Mouse (Mus musculus) embryonic facial prominence, embryonic 14.5 days (tissue): ENCODE results near the gene St8sia1. TPM values are rescaled to one million over a fixed set of nuclear protein-coding genes. Genes with fewer than 3 reads are reported as not detected.
A peak's percentile ranks its signal among the peaks of the same experiment; 100 is the strongest.

Experiments used
- ATAC-seq: fragments of 200-750 bp; cut with Nextera tagmentation; 2 replicates; pipeline ENCODE4 v1.8.0; 2017; ENCODE audit warnings: low read depth, moderate number of reproducible peaks, moderate TSS enrichment
- DNase-seq: peaks from one replicate; pipeline ENCODE4 v3.0.0-alpha.2; 2015; ENCODE audit warnings: low spot score
- H3K27ac ChIP-seq: fragments of 300-500 bp; sonication (generic); replicated peaks from 2 replicates; pipeline ENCODE4 v1.5.1; 2014; ENCODE audit warnings: low read depth, mild to moderate bottlenecking, low read length, moderate library complexity
- H3K27me3 ChIP-seq: fragments of 300-500 bp; sonication (generic); replicated peaks from 2 replicates; pipeline ENCODE4 v1.6.1; 2014; ENCODE audit warnings: low read length; ENCODE audit not compliant: control insufficient read depth, insufficient read depth
- H3K36me3 ChIP-seq: fragments of 300-500 bp; sonication (generic); 2 replicates; pipeline ENCODE4 v1.6.1; 2014; ENCODE audit warnings: low read length, mixed read lengths; ENCODE audit not compliant: control insufficient read depth, insufficient read depth
- H3K4me1 ChIP-seq: fragments of 300-500 bp; sonication (generic); 2 replicates; pipeline ENCODE4 v1.6.1; 2014; ENCODE audit warnings: antibody characterized with exemption, low read length; ENCODE audit not compliant: control insufficient read depth, insufficient read depth
- H3K4me2 ChIP-seq: fragments of 300-500 bp; sonication (generic); 2 replicates; pipeline ENCODE4 v1.6.1; 2014; ENCODE audit warnings: low read depth, mild to moderate bottlenecking, low read length, moderate library complexity, mixed read lengths
- H3K4me3 ChIP-seq: fragments of 300-500 bp; sonication (generic); 2 replicates; pipeline ENCODE4 v1.5.1; 2014; ENCODE audit warnings: low read depth, mild to moderate bottlenecking, low read length
- H3K9ac ChIP-seq: fragments of 300-500 bp; sonication (generic); 2 replicates; pipeline ENCODE4 v1.6.1; 2014; ENCODE audit warnings: low read depth, mild to moderate bottlenecking, low read length, moderate library complexity, mixed read lengths
- H3K9me3 ChIP-seq: fragments of 300-500 bp; sonication (generic); 2 replicates; pipeline ENCODE4 v1.6.1; 2016; ENCODE audit warnings: low read length; ENCODE audit not compliant: control insufficient read depth
- WGBS: fragments of 180-500 bp; shearing (Covaris S2); extraction: QIAGEN DNeasy Blood & Tissue Kit; methylation state at CpG from one replicate; pipeline ENCODE4 v1.1.7; 2014; 5-methylcytosine and 5-hydroxymethylcytosine counted together
- polyA plus RNA-seq: library from polyadenylated mRNA; unstranded; fragments of >200 nt; fragmentation: Nextera tagmentation; extraction: Ambion mirVana; gene quantifications from 2 replicates; pipeline ENCODE4 v1.2.1, GENCODE M21; 2014

St8sia1 gene
- polyA plus RNA-seq, 1 experiment from 2014 or later: 1.8 TPM

DNA sequence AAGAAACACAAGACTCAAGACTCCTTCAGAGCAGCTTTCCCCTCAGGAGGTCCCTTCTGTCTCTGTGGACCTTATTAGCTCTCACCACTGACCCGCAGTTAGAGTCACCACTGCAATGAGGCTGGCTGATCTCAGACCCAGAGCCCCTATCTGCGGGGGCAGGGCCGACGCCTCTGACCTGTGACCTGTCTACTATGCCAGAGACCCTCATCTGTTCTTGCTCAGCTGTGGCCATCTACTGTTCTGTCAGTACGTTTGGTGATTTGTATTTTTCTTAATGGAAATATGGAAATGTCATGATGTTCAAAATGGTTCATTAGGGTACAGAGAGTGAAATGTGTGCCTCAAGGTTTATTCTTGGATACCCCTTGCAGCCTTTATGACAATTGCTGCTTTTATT lies 114.9 kb downstream of the St8sia1 start:
- 50% methylated on average over 5 of the region's 5 CpGs for WGBS
- ATAC-seq (no peak), DNase-seq (no peak)

DNA sequence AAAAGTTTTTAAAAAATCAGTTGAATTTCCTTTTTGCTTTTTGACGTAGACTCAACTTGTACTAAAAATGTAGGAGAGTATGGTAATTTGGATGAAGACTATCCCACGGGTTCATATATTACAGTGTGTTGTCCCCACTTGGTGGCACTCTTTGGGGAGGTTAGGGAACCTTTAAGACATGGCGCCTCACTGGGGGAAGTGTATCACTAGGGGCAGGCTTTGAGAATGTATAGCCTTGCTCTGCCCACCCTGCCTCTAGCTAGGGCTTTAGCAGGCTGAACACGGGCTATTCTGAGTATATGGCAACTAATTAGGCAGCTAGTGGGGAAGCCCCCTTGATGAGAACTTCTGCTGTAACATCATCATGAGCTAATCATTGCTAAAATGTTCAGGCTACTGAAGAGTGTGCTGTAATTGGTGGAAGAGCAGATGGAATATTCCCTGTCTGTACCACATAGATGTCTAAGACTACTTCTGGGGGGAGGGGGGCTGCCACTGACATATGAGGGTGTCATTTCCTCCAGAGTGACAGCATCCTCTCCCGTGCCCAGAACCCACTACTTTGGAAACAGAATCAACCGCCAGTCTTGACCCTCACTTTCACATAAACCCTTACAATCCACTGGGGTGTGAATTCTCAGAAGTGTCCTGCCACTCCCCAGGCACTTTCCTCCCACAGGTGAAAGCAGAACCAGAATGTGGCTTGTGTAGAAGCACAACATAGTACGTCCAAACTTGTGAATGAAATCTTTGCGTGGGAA lies 116.2 kb downstream of the St8sia1 start:
- no peak overlapping the region for H3K27ac ChIP-seq
- 82% methylated on average over 8 of the region's 8 CpGs for WGBS
- no peaks in the 10 kb centered on the region for H3K36me3 ChIP-seq
- H3K27me3 ChIP-seq: no peaks in the 10 kb centered on the region
- no peak overlapping the region for H3K4me2 ChIP-seq
- H3K9ac ChIP-seq: no peak overlapping the region
- no peaks in the 10 kb centered on the region for H3K9me3 ChIP-seq
- H3K4me3 ChIP-seq: no peak overlapping the region
- DNase-seq: no peak
- H3K4me1 ChIP-seq: no peaks in the 10 kb centered on the region
- no peak for ATAC-seq

More for the DNA sequence above, 114.9 kb downstream of the St8sia1 start:
- H3K9me3 ChIP-seq: no peaks in the 10 kb centered on the region
- H3K9ac ChIP-seq: no peak overlapping the region
- H3K4me2 ChIP-seq: no peak overlapping the region
- H3K27me3 ChIP-seq: no peaks in the 10 kb centered on the region
- H3K27ac ChIP-seq: no peak overlapping the region
- H3K4me3 ChIP-seq: no peak overlapping the region
- no peaks in the 10 kb centered on the region for H3K36me3 ChIP-seq
- no peaks in the 10 kb centered on the region for H3K4me1 ChIP-seq

DNA sequence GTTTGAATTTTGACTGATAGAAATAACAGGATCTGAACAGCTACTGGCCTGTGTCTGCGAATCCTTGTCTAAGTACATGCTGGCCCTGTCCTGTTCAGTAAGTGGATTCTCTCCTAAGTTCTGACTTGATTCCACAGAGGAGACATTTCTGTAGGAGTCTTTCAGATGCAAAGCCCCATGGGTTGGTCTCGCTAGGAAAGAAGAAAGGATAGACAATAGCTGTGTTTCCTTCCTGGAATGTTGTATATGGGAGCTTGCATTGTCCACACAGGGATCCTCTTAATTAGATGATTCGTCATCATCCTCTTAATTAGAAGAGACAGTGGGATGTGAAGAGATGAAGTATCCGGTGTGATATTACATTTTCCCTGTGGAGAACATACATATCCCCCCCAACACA lies 117.4 kb downstream of the St8sia1 start:
- Histone ChIP-seq H3K4me2 (no peak overlapping the region), H3K9ac (no peak overlapping the region), H3K9me3 (no peaks in the 10 kb centered on the region), H3K4me3 (no peak overlapping the region), H3K27me3 (no peaks in the 10 kb centered on the region), H3K27ac (no peak overlapping the region), H3K36me3 (no peaks in the 10 kb centered on the region), H3K4me1 (no peaks in the 10 kb centered on the region)
- no peak for ATAC-seq
- no peak for DNase-seq
- 86% methylated on average over 4 of the region's 4 CpGs for WGBS

DNA sequence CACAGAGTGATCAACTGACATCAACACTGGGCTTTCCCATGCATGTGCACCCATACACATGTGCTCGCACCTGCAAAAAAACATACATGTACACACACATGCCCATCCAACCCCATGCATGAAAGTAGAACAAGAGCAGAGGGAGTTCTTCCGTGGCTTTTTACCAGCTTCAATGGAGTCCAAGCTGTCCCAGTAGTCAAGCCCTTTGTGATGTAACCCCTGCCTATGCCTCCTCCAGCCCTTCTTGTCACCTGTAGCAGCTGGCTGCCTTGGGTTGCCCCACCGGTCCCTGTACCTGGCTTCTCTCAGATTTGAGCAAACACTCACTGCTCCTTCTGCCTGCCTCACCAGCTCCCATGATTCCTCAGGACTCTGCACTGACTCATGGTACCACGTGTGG lies 119.2 kb downstream of the St8sia1 start:
- ATAC-seq: no peak
- Histone ChIP-seq H3K4me3 (no peak overlapping the region), H3K9me3 (no peaks in the 10 kb centered on the region), H3K9ac (no peak overlapping the region), H3K27ac (no peak overlapping the region), H3K4me1 (no peaks in the 10 kb centered on the region), H3K27me3 (no peaks in the 10 kb centered on the region), H3K4me2 (no peak overlapping the region), H3K36me3 (no peaks in the 10 kb centered on the region)
- no peak for DNase-seq
- WGBS: 86% methylated on average over 4 of the region's 4 CpGs

DNA sequence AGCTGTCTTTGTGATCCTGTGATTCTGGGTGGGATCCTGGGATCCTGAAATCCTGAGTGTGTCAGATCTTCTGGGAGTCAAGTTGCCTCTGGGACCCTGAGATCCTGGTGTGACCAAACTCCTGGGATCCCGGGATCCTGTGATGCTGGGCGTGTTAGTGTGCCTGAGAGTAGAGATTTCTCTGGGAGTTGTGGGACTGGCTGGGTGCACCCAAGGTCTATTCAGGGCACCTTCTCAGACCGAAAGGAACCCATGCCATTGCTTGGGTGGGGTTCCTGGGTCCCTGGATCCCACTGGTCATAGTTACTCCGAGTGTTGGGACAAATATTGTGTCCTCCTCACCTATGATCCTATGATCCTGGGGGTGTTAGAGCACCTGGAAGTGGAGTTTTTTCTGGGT lies 120.2 kb downstream of the St8sia1 start:
- H3K27me3 ChIP-seq: no peaks in the 10 kb centered on the region
- no peak overlapping the region for H3K4me2 ChIP-seq
- H3K27ac ChIP-seq: no peak overlapping the region
- no peak overlapping the region for H3K9ac ChIP-seq
- no peaks in the 10 kb centered on the region for H3K4me1 ChIP-seq
- DNase-seq: no peak
- H3K36me3 ChIP-seq: no peaks in the 10 kb centered on the region
- WGBS: 77% methylated on average over 4 of the region's 4 CpGs
- ATAC-seq: no peak
- no peaks in the 10 kb centered on the region for H3K9me3 ChIP-seq
- H3K4me3 ChIP-seq: no peak overlapping the region

DNA sequence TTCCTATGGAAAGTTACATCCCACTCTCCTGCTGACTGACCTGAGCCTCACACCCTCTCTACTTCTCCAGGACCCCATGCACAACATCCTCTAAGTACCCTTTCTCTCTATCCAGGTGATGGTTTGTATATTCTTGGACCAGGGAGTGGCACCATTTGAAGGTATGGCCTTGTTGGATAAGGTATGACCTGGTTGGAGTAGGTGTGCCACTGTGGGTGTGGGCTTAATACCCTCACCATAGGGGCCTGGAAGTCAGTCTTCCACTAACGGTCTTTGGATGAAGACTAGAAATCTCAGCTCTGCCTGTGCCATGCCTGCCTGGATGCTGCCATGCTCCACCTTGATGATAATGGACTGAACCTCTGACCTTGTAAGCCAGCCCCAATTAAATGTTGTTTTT lies 125.8 kb downstream of the St8sia1 start:
- no peaks in the 10 kb centered on the region for H3K27me3 ChIP-seq
- no peaks in the 10 kb centered on the region for H3K4me1 ChIP-seq
- no peak for ATAC-seq
- 92% methylated on average over 1 of the region's 1 CpGs for WGBS
- no peak overlapping the region for H3K27ac ChIP-seq
- H3K9ac ChIP-seq: no peak overlapping the region
- H3K4me2 ChIP-seq: no peak overlapping the region
- H3K36me3 ChIP-seq: no peaks in the 10 kb centered on the region
- no peak for DNase-seq
- no peak overlapping the region for H3K4me3 ChIP-seq
- no peaks in the 10 kb centered on the region for H3K9me3 ChIP-seq

DNA sequence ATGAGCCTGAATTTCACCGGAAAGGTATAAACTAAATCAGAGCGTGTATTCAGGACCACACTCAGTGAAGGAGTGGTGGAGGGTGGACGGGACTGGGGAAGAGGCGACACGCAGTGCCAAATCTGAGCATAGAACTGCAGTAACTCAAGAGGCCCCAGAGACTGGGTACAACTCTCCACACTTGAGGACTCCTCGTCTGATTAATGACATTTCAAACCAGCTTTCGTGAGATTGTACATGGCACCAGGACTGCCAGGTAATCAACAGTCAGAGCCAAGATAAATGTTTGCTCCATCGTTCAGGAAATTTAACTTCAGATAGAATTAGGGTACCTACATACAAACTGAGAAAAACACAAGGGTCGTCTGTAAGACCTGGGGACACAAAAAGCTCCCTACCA lies 126.9 kb downstream of the St8sia1 start:
- no peak overlapping the region for H3K9ac ChIP-seq
- no peak overlapping the region for H3K4me2 ChIP-seq
- no peak for DNase-seq
- ATAC-seq: no peak
- no peaks in the 10 kb centered on the region for H3K36me3 ChIP-seq
- H3K9me3 ChIP-seq: no peaks in the 10 kb centered on the region
- no peaks in the 10 kb centered on the region for H3K27me3 ChIP-seq
- H3K4me3 ChIP-seq: no peak overlapping the region
- H3K27ac ChIP-seq: no peak overlapping the region
- 67% methylated on average over 9 of the region's 9 CpGs for WGBS
- no peaks in the 10 kb centered on the region for H3K4me1 ChIP-seq

DNA sequence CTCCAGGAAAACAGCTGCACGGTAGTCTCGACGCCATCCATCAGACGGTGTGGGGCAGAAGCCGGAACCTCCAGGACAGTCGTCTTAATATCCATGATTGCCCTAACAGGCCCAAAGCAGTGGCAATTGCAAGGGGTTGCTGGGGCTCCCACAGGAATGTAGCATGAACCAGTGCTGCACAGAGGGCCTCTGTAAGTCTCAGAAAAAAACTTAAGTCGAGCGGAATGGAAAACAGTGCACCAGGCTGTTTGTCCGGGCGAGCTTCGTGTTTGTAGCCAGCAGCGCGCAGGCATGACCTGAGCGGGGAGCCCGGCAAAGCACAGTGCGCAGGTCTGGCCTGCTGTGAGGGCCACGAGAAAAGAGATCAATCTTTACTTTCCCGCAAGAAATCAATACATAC lies 128.5 kb downstream of the St8sia1 start:
- no peak overlapping the region for H3K27ac ChIP-seq
- H3K4me2 ChIP-seq: peak overlapping the region; percentile 23
- H3K36me3 ChIP-seq: no peaks in the 10 kb centered on the region
- 33% methylated on average over 18 of the region's 18 CpGs for WGBS
- ATAC-seq (peak; percentile 74; the same call in 1 of the 2 replicates), DNase-seq (peak; percentile 35)
- no peaks in the 10 kb centered on the region for H3K27me3 ChIP-seq
- no peak overlapping the region for H3K4me3 ChIP-seq
- no peaks in the 10 kb centered on the region for H3K4me1 ChIP-seq
- no peaks in the 10 kb centered on the region for H3K9me3 ChIP-seq
- H3K9ac ChIP-seq: no peak overlapping the region

DNA sequence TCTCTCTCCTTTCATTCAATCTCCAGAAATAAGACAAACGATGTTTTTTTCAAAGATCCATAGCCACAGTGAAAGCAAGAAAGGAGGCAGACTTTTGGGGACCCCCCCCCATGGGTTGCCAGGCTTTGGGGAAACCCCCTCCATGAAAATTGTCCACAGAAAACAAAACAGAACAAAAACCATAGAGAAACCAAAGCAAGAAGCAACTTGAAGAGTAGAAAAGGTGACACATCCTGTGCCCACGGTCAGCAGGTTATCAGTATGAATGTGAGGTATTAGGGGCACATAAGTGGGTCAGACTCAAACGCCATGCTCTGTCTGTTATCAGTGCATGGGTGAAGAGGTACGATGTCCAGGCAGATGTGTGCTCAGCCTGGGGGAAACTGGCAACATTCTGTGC lies 129.3 kb downstream of the St8sia1 start:
- no peaks in the 10 kb centered on the region for H3K9me3 ChIP-seq

More for the DNA sequence above, 129.3 kb downstream of the St8sia1 start:
- no peak overlapping the region for H3K27ac ChIP-seq
- WGBS: 69% methylated on average over 4 of the region's 4 CpGs
- no peak overlapping the region for H3K4me2 ChIP-seq
- no peak for ATAC-seq
- H3K36me3 ChIP-seq: no peaks in the 10 kb centered on the region
- no peaks in the 10 kb centered on the region for H3K27me3 ChIP-seq
- no peaks in the 10 kb centered on the region for H3K4me1 ChIP-seq
- no peak overlapping the region for H3K9ac ChIP-seq
- DNase-seq: no peak
- H3K4me3 ChIP-seq: no peak overlapping the region
